Mouse (Mus musculus): Measurements from ENCODE around the gene Enox1. TPM values are rescaled to one million over a fixed set of nuclear protein-coding genes. Genes with fewer than 3 reads are reported as not detected.

Enox1 gene
- total and polyA plus RNA-seq, 3 experiments, result not detected

- in situ Hi-C loops (cut with MboI; ENCODE audit: low pct_ligation_motif_present, low pct_unique_long_range_greater_than_20kb, low sequenced_read_pairs), result loop anchor here (25.0 kb wide), 1 partner anchor 215 kb away; no protein-coding TSS in a partner anchor
- no peak for DNase-seq (ENCODE audit: extremely low read depth)
Observed at GRCm38 (mm10) chr14:77351803-77352352, 195.3 kb downstream of the Enox1 start.

GRCm38 (mm10) chr14:77362662-77363061 is 206.1 kb downstream of the Enox1 start:
- H3K27ac ChIP-seq (ENCODE audit: insufficient read depth, low read depth), result no peak overlapping the region
- no peak overlapping the region for H3K4me2 ChIP-seq (ENCODE audit: insufficient read depth, low read depth, poor library complexity, severe bottlenecking)
- no peak overlapping the region for H3K9ac ChIP-seq (ENCODE audit: insufficient read depth, low read depth)
- peaks cover 47% of the 10 kb centered on the region for H3K9me3 ChIP-seq (replicated peaks; ENCODE audit: low read length)
- no peak overlapping the region for H3K4me3 ChIP-seq (replicated peaks in 1 of 3; ENCODE audit: low read depth in 2 of 3, low read length in 2 of 3, poor library complexity in 1 of 3)
- dilution Hi-C loops (cut with MboI; ENCODE audit: extremely low pct_ligation_motif_present, extremely low pct_unique_long_range_greater_than_20kb, low sequenced_read_pairs), result no loop called here
- TF ChIP-seq ZC3H11A (IDR thresholded peaks at IDR 0.05; ENCODE audit: low read depth, low read length) (no peak), RCOR1 (conservative IDR thresholded peaks at IDR 0.05; ENCODE audit: low read depth, low read length) (no peak), NELFE (IDR thresholded peaks at IDR 0.05; ENCODE audit: low read depth, low read length) (no peak), CHD1 (IDR thresholded peaks at IDR 0.05; ENCODE audit: low read depth, low read length) (no peak), KAT2A (IDR thresholded peaks at IDR 0.05; ENCODE audit: insufficient replicate concordance, low read length) (no peak), MYC (IDR thresholded peaks at IDR 0.05; ENCODE audit: low read depth, low read length) (no peak), IRF4 (IDR thresholded peaks at IDR 0.05; ENCODE audit: low read depth, low read length) (no peak), NRF1 (IDR thresholded peaks at IDR 0.05; ENCODE audit: low read depth, low read length) (no peak), POLR2A (IDR thresholded peaks at IDR 0.05; ENCODE audit: low read depth, low read length) (no peak), USF2 (conservative IDR thresholded peaks at IDR 0.05; ENCODE audit: low read depth, low read length) (no peak), ZNF384 (IDR thresholded peaks at IDR 0.05; ENCODE audit: low read depth, low read length) (no peak), USF1 (IDR thresholded peaks at IDR 0.05; ENCODE audit: low read depth, low read length) (no peak)
- DNase-seq (ENCODE audit: extremely low read depth), result no peak
- H3K79me2 ChIP-seq (replicated peaks; ENCODE audit: control insufficient read depth, extremely low read depth, insufficient read depth, poor library complexity, severe bottlenecking), result no peaks in the 10 kb centered on the region
- no peaks in the 10 kb centered on the region for H3K36me3 ChIP-seq (replicated peaks in 1 of 2; ENCODE audit: control insufficient read depth in 1 of 2, insufficient read depth in 1 of 2, low read length in 1 of 2)
- no peaks in the 10 kb centered on the region for H3K27me3 ChIP-seq (replicated peaks)
- no peaks in the 10 kb centered on the region for H3K4me1 ChIP-seq (ENCODE audit: control insufficient read depth in 1 of 2, insufficient read depth in 2 of 2)
- in situ Hi-C loops (cut with MboI; ENCODE audit: low pct_ligation_motif_present, low pct_unique_long_range_greater_than_20kb, low sequenced_read_pairs), result loop anchor here (25.0 kb wide), 1 partner anchor 225 kb away; no protein-coding TSS in a partner anchor

More at GRCm38 (mm10) chr14:77351803-77352352, 195.3 kb downstream of the Enox1 start:
- Histone ChIP-seq H3K4me2 (ENCODE audit: insufficient read depth, low read depth, poor library complexity, severe bottlenecking) (no peak overlapping the region), H3K79me2 (replicated peaks; ENCODE audit: control insufficient read depth, extremely low read depth, insufficient read depth, poor library complexity, severe bottlenecking) (no peaks in the 10 kb centered on the region), H3K27ac (ENCODE audit: insufficient read depth, low read depth) (no peak overlapping the region), H3K9ac (ENCODE audit: insufficient read depth, low read depth) (no peak overlapping the region), H3K4me1 (ENCODE audit: control insufficient read depth in 1 of 2, insufficient read depth in 2 of 2) (no peaks in the 10 kb centered on the region), H3K36me3 (replicated peaks in 1 of 2; ENCODE audit: control insufficient read depth in 1 of 2, insufficient read depth in 1 of 2, low read length in 1 of 2) (no peaks in the 10 kb centered on the region), H3K27me3 (replicated peaks) (no peaks in the 10 kb centered on the region), H3K9me3 (replicated peaks; ENCODE audit: low read length) (peaks cover 63% of the 10 kb centered on the region), H3K4me3 (replicated peaks in 1 of 3; ENCODE audit: low read depth in 2 of 3, low read length in 2 of 3, poor library complexity in 1 of 3) (no peak overlapping the region)
- TF ChIP-seq NELFE (IDR thresholded peaks at IDR 0.05; ENCODE audit: low read depth, low read length), result no peak
- TF ChIP-seq PAX5 (IDR thresholded peaks at IDR 0.05; ENCODE audit: low read length), result no peak
- TF ChIP-seq JUN (IDR thresholded peaks at IDR 0.05; ENCODE audit: insufficient read depth, low read depth, low read length), result no peak
- no peak for TF ChIP-seq RCOR1 (conservative IDR thresholded peaks at IDR 0.05; ENCODE audit: low read depth, low read length)
- no peak for TF ChIP-seq ETS1 (conservative IDR thresholded peaks at IDR 0.05; ENCODE audit: low read depth, low read length)
- TF ChIP-seq CHD1 (IDR thresholded peaks at IDR 0.05; ENCODE audit: low read depth, low read length), result no peak
- TF ChIP-seq CHD2 (IDR thresholded peaks at IDR 0.05; ENCODE audit: low read length), result no peak
- TF ChIP-seq MXI1 (IDR thresholded peaks at IDR 0.05; ENCODE audit: low read depth, low read length), result no peak
- no peak for TF ChIP-seq NRF1 (IDR thresholded peaks at IDR 0.05; ENCODE audit: low read depth, low read length)
- no peak for TF ChIP-seq ZC3H11A (IDR thresholded peaks at IDR 0.05; ENCODE audit: low read depth, low read length)
- TF ChIP-seq GABPA (IDR thresholded peaks at IDR 0.05; ENCODE audit: insufficient replicate concordance, low read depth, low read length), result no peak
- no peak for TF ChIP-seq POLR2A (IDR thresholded peaks at IDR 0.05; ENCODE audit: low read depth, low read length)
- TF ChIP-seq UBTF (IDR thresholded peaks at IDR 0.05; ENCODE audit: low read depth, low read length), result no peak
- no peak for TF ChIP-seq ZMIZ1 (IDR thresholded peaks at IDR 0.05; ENCODE audit: low read depth, low read length)
- no peak for TF ChIP-seq MAFK (IDR thresholded peaks at IDR 0.05; ENCODE audit: insufficient replicate concordance, low read length)
- no peak for TF ChIP-seq E2F4 (IDR thresholded peaks at IDR 0.05; ENCODE audit: insufficient replicate concordance, low read depth, low read length)
- no peak for TF ChIP-seq RAD21 (IDR thresholded peaks at IDR 0.05; ENCODE audit: low read depth, low read length)
- TF ChIP-seq TCF12 (IDR thresholded peaks at IDR 0.05; ENCODE audit: low read depth, low read length), result no peak
- dilution Hi-C loops (cut with MboI; ENCODE audit: extremely low pct_ligation_motif_present, extremely low pct_unique_long_range_greater_than_20kb, low sequenced_read_pairs), result no loop called here
